Mouse (Mus musculus): ENCODE results near the gene Gm49373. TPM values are rescaled to one million over a fixed set of nuclear protein-coding genes. Genes with fewer than 3 reads are reported as not detected.

The Gm49373 gene
- 0.36 and 0.55 TPM in 2 replicates for polyA plus RNA-seq (2015; fragmentation: Nextera tagmentation; extraction: Ambion mirVana)

DNA sequence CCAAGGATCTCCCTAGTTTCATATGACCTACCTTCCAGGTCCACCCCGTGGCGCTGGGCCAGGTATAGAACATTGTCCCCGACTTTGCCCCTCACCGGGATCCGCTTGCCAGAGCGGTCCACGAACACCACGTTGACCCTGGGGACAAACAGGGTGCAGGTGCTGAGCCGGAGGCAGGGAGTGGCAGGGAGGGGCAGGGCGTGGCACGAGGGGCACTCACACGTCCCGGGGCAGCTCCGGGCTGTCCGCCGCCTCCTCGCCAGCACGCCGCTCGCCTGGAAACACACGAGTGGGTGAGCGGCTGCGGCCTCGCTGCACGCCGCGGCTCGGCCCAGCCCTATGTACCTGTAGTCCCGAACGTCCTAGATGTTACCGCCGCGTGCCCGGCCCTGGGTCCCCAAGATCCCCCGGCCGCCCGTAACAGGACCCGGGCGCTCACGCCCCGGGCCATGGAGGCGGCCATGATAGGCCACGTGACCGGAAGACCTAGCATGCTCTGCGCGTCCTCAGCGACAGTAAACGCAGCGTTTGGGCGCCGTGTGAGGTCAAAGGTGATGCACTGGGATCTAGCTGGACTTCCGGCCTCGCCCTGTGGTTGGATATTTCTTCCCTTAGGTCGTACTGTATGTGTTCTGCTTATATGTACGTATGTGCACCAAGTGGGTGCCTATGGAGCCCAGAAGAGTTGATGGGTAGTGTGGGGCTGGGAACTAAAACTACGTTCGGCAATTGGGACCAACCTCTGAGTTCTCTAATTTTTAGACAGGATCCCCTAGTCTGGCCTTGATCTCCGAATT, at the start of gene Gm49373, which contains the start of gene Fdx1l:
Gm49373 (minus strand) TSS at position 53 of the 797 bp plus-strand sequence.
Fdx1l (minus strand) TSS at position 571 of the 797 bp plus-strand sequence.
- 3% methylated on average over 58 of the region's 58 CpGs for WGBS
- peak; percentile 74; the same call in 1 of the 2 replicates for ATAC-seq (ENCODE audit: extremely low read depth, insufficient number of reproducible peaks, low FRiP score, low TSS enrichment)

DNA sequence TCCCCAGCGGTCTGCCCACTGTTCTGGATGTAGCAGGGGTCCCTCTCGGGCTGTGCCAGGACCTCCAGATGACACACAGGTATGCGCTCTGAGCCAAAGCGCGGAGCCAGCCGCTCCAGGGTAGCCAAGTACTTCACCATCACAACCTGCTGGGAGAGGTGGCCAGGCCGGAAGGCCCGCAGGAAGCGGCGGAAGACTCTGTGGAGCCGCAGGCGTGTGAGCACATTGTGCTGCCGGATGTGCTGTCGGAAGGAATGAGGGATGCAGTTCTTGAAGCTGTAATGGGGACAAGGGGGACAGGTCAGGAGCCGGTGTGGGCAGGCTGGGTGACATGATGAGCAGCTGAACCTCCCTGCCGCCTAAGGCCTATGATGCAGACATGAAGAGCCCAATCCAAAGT, 48.6 kb upstream of the Gm49373 start:
- H3K9me3 ChIP-seq: no peaks in the 10 kb centered on the region
- no peak overlapping the region for H3K9ac ChIP-seq
- H3K4me3 ChIP-seq: no peak overlapping the region
- no peak overlapping the region for H3K4me2 ChIP-seq
- H3K27me3 ChIP-seq (replicated peaks): no peaks in the 10 kb centered on the region
- H3K36me3 ChIP-seq: peaks cover 67% of the 10 kb centered on the region
- ATAC-seq (ENCODE audit: extremely low read depth, insufficient number of reproducible peaks, low FRiP score, low TSS enrichment): no peak
- H3K4me1 ChIP-seq: peaks cover 16% of the 10 kb centered on the region
- 85% methylated on average over 16 of the region's 16 CpGs for WGBS
- no peak overlapping the region for H3K27ac ChIP-seq (replicated peaks)

More for the DNA sequence above, at the start of gene Gm49373, which contains the start of gene Fdx1l:
- peak within 1 kb of the TSS; percentile 71 for H3K27ac ChIP-seq (replicated peaks)
- no peaks in the 10 kb centered on the region for H3K9me3 ChIP-seq
- H3K36me3 ChIP-seq: peaks cover 74% of the 10 kb centered on the region
- H3K4me3 ChIP-seq: peak within 1 kb of the TSS; percentile 86
- H3K4me1 ChIP-seq: peaks cover 19% of the 10 kb centered on the region
- H3K4me2 ChIP-seq: peak within 1 kb of the TSS; percentile 87
- H3K9ac ChIP-seq: peak within 1 kb of the TSS; percentile 92
- no peaks in the 10 kb centered on the region for H3K27me3 ChIP-seq (replicated peaks)

DNA sequence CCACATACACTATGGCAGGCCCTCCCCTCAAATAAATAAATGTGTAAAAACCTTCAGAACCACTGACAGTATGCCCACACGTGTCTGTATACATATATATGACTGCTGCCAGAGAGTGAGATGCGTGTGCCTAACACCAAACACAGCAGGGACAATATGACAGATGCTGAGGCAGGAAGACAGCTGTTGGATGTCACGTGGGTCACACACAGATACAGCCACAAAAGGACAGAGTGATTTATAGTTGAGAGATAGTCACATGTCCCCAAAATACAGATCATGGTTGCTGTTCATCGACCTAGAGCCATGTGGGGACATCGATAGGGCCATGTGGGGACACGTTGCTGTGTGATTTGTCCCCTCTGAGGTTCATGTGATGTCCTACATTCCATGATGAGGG, 44.2 kb upstream of the Gm49373 start:
- no peaks in the 10 kb centered on the region for H3K9me3 ChIP-seq
- peaks cover 50% of the 10 kb centered on the region for H3K36me3 ChIP-seq
- no peak overlapping the region for H3K4me3 ChIP-seq
- H3K9ac ChIP-seq: no peak overlapping the region
- H3K4me1 ChIP-seq: no peaks in the 10 kb centered on the region
- 74% methylated on average over 6 of the region's 6 CpGs for WGBS
- H3K27ac ChIP-seq (replicated peaks): no peak overlapping the region
- no peak for ATAC-seq (ENCODE audit: extremely low read depth, insufficient number of reproducible peaks, low FRiP score, low TSS enrichment)
- H3K27me3 ChIP-seq (replicated peaks): no peaks in the 10 kb centered on the region
- H3K4me2 ChIP-seq: no peak overlapping the region

DNA sequence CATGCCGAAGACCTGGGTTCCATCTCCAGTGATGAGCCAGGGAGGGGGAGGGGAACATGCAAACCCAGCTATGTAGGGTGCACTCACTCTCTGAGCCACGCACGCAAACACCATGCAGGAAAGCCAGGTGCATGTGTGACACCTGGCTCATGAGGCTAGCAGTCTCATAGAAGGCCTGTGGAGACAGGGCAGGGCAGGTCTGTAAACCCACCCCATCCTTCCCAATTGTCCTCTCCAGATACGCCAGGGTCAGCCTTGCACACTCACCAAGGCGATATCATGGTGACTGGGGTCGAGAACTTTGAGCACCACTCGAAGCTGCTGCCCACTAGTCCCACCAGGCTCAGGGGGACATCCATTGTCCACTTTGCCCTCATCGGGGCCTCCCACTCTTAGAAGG, 42.2 kb upstream of the Gm49373 start:
- Histone ChIP-seq H3K36me3 (peaks cover 30% of the 10 kb centered on the region), H3K9me3 (no peaks in the 10 kb centered on the region), H3K4me2 (no peak overlapping the region), H3K9ac (no peak overlapping the region), H3K4me1 (no peaks in the 10 kb centered on the region), H3K27ac (replicated peaks) (no peak overlapping the region), H3K4me3 (no peak overlapping the region), H3K27me3 (replicated peaks) (no peaks in the 10 kb centered on the region)
- ATAC-seq (ENCODE audit: extremely low read depth, insufficient number of reproducible peaks, low FRiP score, low TSS enrichment): no peak
- 86% methylated on average over 8 of the region's 8 CpGs for WGBS

DNA sequence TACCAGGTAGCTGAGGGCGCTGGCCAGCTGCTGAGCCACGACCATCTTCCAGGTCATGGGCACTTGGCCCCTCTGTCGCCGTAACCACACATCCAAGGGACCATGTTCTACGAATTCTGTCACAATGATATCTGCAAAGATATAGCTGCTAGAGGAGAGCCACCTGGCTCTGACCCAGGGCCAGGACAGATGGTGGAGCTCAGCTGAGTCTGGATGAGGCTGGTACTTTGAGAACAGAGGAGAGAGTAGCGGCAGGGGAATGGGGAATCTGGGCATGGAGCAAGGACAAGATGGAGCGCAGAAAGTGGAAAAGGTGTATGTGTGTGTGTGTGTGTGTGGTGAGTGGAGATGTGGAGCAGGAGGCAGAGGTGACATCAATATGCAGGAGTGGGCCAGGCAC, 41.3 kb upstream of the Gm49373 start:
- Histone ChIP-seq H3K27ac (replicated peaks) (no peak overlapping the region), H3K27me3 (replicated peaks) (no peaks in the 10 kb centered on the region), H3K9me3 (no peaks in the 10 kb centered on the region), H3K4me3 (no peak overlapping the region), H3K4me2 (no peak overlapping the region), H3K9ac (no peak overlapping the region), H3K36me3 (peaks cover 27% of the 10 kb centered on the region), H3K4me1 (no peaks in the 10 kb centered on the region)
- ATAC-seq (ENCODE audit: extremely low read depth, insufficient number of reproducible peaks, low FRiP score, low TSS enrichment): no peak
- whole genome bisulfite sequencing: 85% methylated on average over 7 of the region's 7 CpGs

DNA sequence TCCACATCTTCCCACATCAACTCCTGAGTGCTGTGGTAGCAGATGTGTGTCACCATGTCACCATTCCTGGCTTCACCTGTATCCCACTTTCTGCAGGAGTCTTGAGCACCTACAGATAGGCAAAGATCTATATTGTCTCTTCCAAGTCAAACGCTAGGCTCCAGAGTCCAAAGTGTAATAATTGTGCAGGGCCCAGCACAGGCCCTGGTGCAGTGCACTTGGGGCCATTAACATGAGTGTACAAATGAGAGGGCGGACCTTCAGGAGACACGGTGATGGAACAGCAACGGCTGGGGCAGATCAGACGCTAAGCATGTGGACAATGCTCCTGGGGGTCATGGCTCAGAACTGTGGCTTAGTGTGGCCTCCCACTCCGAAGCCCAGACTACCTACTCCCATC, 40.9 kb upstream of the Gm49373 start:
- Histone ChIP-seq H3K9ac (no peak overlapping the region), H3K27ac (replicated peaks) (no peak overlapping the region), H3K4me1 (no peaks in the 10 kb centered on the region), H3K4me3 (no peak overlapping the region), H3K36me3 (peaks cover 31% of the 10 kb centered on the region), H3K4me2 (no peak overlapping the region), H3K27me3 (replicated peaks) (no peaks in the 10 kb centered on the region), H3K9me3 (no peaks in the 10 kb centered on the region)
- WGBS: 82% methylated on average over 6 of the region's 6 CpGs
- no peak for ATAC-seq (ENCODE audit: extremely low read depth, insufficient number of reproducible peaks, low FRiP score, low TSS enrichment)

DNA sequence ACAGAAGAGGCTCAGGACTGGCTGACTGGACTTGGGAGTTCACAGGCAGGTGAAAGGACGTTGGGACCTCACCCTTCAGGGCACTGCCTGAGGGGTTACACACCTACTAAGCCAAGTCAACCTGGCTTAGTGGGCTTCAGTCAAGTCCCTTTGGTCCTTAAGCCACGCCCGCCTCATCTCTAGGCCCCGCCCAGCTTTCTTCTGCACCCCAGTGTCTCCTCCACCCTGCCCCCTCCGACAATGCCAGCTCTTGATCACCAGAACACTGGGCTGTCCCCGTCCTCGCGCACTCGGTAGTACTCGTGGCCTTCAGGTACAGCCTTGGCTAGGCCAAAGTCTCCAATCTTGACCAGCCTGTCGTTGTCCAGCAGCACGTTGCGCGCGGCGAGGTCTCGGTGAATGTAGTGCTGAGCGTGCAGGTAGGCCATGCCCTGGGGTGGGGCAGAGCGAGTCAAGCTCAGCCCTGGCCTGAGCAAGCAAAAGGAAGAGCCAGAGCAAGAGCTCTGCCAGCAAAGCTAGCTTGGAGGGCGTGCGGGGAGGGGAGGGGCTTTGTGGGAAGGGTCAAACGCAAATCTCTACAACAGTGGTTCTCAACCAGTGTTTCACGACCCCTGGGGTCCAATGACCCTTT, 34.8 kb upstream of the Gm49373 start:
- Histone ChIP-seq H3K9ac (no peak overlapping the region), H3K27me3 (replicated peaks) (no peaks in the 10 kb centered on the region), H3K27ac (replicated peaks) (no peak overlapping the region), H3K4me1 (no peaks in the 10 kb centered on the region), H3K9me3 (no peaks in the 10 kb centered on the region), H3K4me2 (no peak overlapping the region), H3K36me3 (peaks cover 38% of the 10 kb centered on the region), H3K4me3 (no peak overlapping the region)
- ATAC-seq (ENCODE audit: extremely low read depth, insufficient number of reproducible peaks, low FRiP score, low TSS enrichment): no peak
- 38% methylated on average over 23 of the region's 23 CpGs for WGBS

DNA sequence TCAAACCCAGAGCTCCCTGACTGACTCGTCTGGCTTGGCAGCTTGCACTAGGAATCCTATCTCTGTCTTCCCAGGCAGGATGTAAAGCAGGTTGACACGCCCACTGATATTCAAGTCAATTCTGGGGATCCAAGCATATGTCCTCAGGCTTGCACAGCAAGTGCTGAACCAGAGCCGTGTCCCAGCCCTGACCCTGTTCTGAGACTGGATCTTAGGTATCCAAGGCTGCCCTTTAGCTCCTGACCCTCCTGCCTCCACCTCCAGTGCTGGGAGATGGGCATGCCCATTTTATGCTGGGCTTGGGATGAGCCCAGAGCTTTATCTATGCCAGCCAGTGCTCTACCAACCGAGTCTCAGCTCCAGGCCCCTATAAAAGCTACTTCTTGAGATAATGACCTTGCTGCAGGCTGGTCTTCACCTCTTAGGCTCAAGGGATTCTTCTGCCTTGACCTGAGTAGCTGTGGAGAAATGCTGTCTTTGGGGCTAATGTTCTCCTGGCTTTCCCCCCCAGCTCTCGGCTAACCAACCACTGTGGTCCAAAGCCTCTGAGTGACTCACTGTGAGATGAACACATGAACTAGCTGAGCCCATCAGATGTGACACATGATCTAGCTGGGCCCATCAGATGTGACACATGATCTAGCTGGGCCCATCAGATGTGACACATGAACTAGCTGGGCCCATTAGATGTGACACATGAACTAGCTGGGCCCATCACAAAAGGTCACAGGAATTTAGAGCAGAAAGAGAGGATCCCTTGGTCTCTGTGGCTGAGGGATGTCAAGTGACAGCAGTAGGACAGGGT, 33.1 kb upstream of the Gm49373 start:
- H3K27me3 ChIP-seq (replicated peaks): no peaks in the 10 kb centered on the region
- H3K27ac ChIP-seq (replicated peaks): no peak overlapping the region
- no peak overlapping the region for H3K4me2 ChIP-seq
- no peaks in the 10 kb centered on the region for H3K4me1 ChIP-seq
- WGBS: 65% methylated on average over 5 of the region's 5 CpGs
- no peaks in the 10 kb centered on the region for H3K9me3 ChIP-seq
- H3K36me3 ChIP-seq: peaks cover 38% of the 10 kb centered on the region
- H3K4me3 ChIP-seq: no peak overlapping the region
- ATAC-seq (ENCODE audit: extremely low read depth, insufficient number of reproducible peaks, low FRiP score, low TSS enrichment): no peak
- 0 out of 2 replicates have a peak overlapping the region, but pooled peaks have one; percentile 24 for H3K9ac ChIP-seq

DNA sequence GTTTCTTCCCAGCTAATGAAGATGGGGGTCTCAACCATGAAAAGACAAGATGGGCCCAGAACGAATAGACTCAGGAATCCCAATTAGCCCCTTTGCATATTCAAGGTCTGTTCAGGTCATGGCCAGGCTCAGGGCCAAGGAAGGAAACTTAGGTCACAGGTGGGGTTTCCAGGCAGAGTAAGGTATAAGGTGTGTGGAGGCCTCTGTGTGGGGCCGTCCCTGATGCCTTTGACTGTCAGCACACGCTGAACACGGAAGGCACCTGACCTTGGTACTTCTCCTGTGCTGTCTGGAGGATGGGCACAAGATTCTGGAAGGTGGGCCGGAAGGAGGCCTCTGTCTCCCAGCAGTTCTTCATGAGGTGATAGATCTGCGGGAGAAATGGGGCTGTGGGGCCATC, 31.9 kb upstream of the Gm49373 start:
- H3K4me2 ChIP-seq: no peak overlapping the region
- 80% methylated on average over 6 of the region's 6 CpGs for WGBS

DNA sequence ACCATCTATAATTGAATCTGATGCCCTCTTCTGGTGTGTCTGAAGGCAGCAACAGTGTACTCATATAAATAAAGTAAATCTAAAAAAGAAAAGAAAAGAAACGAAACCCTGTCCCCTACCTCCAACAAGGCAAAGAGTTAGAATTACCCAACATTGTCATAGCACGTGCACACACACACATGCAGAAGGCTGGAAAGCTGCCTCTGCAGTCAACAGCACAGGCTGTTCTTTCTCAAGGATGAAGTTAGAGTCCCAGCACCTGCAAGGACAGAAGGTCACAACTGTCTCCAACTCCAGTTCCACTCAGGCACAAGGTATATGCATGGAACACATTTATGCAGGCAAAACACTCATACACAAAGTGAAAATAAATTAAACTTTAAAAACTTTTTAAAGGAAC, 29.2 kb upstream of the Gm49373 start:
- no peak overlapping the region for H3K4me2 ChIP-seq
- H3K9ac ChIP-seq: no peak overlapping the region
- peaks cover 21% of the 10 kb centered on the region for H3K36me3 ChIP-seq

More for the DNA sequence above, 31.9 kb upstream of the Gm49373 start:
- ATAC-seq (ENCODE audit: extremely low read depth, insufficient number of reproducible peaks, low FRiP score, low TSS enrichment): no peak
- Histone ChIP-seq H3K4me1 (peaks cover 6% of the 10 kb centered on the region), H3K27ac (replicated peaks) (no peak overlapping the region), H3K36me3 (peaks cover 38% of the 10 kb centered on the region), H3K9ac (no peak overlapping the region), H3K9me3 (no peaks in the 10 kb centered on the region), H3K27me3 (replicated peaks) (no peaks in the 10 kb centered on the region), H3K4me3 (no peak overlapping the region)

More for the DNA sequence above, 29.2 kb upstream of the Gm49373 start:
- no peaks in the 10 kb centered on the region for H3K9me3 ChIP-seq
- peaks cover 16% of the 10 kb centered on the region for H3K4me1 ChIP-seq
- no peak overlapping the region for H3K27ac ChIP-seq (replicated peaks)
- no peak for ATAC-seq (ENCODE audit: extremely low read depth, insufficient number of reproducible peaks, low FRiP score, low TSS enrichment)
- no peak overlapping the region for H3K4me3 ChIP-seq
- WGBS: 94% methylated on average over 2 of the region's 2 CpGs
- no peaks in the 10 kb centered on the region for H3K27me3 ChIP-seq (replicated peaks)
